Mouse (Mus musculus) CH12.LX (cell line): ENCODE results near the gene Cox5b.
A peak's percentile ranks its signal among the peaks of the same experiment; 100 is the strongest.

Experiments
- MAX ChIP-seq: IDR thresholded peaks from 2 replicates; pipeline ENCODE4 v1.6.1; 2011; ENCODE audit warnings: low read length, improper control_type of control experiment
- POLR2A ChIP-seq: IDR thresholded peaks from 2 replicates; pipeline ENCODE4 v1.6.1; 2011; ENCODE audit warnings: low read depth, mild to moderate bottlenecking, improper control_type of control experiment, low read length
- SIN3A ChIP-seq: IDR thresholded peaks from 2 replicates; pipeline ENCODE4 v1.6.1; 2012; ENCODE audit warnings: low read length, improper control_type of control experiment, inconsistent platforms

GRCm38 (mm10) chr1:36709055-36709853 lies 18.0 kb downstream of the Cox5b start:
- no peak for TF ChIP-seq SIN3A
- 0 out of 2 replicates have a peak, but pooled peaks have one; percentile 34 for TF ChIP-seq MAX
- TF ChIP-seq POLR2A: no peak
